Comparison of ENCODE assay signal across 10 mouse cellular contexts in genomic region chr7:57538565-57538964, GRCm38 (mm10). TPM values are rescaled to one million over a fixed set of nuclear protein-coding genes. Genes with fewer than 3 reads are reported as not detected.
A peak's percentile ranks its signal among the peaks of the same experiment; 100 is the strongest.
DNase-seq lines count a peak whose midpoint lies in the region; ATAC-seq and TF ChIP-seq lines count a peak whose summit lies in the region.
"Had no signal": no experiment of that assay in that cellular context is flagged by ENCODE, and none has a peak within 500 bp of the region (broad histone marks: within the 10 kb centered on the region; RNA-seq: fewer than 3 reads in every experiment).

No protein-coding gene starts in this region.

- no peak for TF ChIP-seq EP300 in heart, adult 2 months (IDR thresholded peaks at IDR 0.05; ENCODE audit: insufficient read depth, low read depth, low read length)

- H3K9me3 ChIP-seq in forebrain, embryonic 15.5 days, result no peaks in the 10 kb centered on the region
- no peaks in the 10 kb centered on the region for H3K9me3 ChIP-seq in intestine, embryonic 15.5 days
- H3K9me3 ChIP-seq: stomach, embryonic 15.5 days had no signal

- H3K9ac ChIP-seq in heart, adult 2 months (ENCODE audit: low read depth, low read length), result no peak overlapping the region
- no peak overlapping the region for H3K9ac ChIP-seq in forebrain, embryonic 15.5 days (replicated peaks)
- H3K9ac ChIP-seq in intestine, embryonic 15.5 days, result no peak overlapping the region
- H3K9ac ChIP-seq: stomach, embryonic 15.5 days had no signal

- no peaks in the 10 kb centered on the region for H3K4me1 ChIP-seq in heart, adult 2 months (ENCODE audit: control insufficient read depth, insufficient read depth, low read length)
- H3K4me1 ChIP-seq in thymus, adult 2 months (replicated peaks; ENCODE audit: control insufficient read depth, insufficient read depth, low read length), result no peaks in the 10 kb centered on the region
- no peaks in the 10 kb centered on the region for H3K4me1 ChIP-seq in forebrain, embryonic 15.5 days
- no peaks in the 10 kb centered on the region for H3K4me1 ChIP-seq in intestine, embryonic 15.5 days (replicated peaks)
- H3K4me1 ChIP-seq: stomach, embryonic 15.5 days had no signal

- intact Hi-C loops in heart, adult 2 months (cut with DNase I), result no loop called here

- no peaks in the 10 kb centered on the region for H3K79me2 ChIP-seq in heart, adult 2 months (replicated peaks; ENCODE audit: control insufficient read depth, insufficient read depth, low read length)

- no peak for DNase-seq in heart, adult 2 months
- DNase-seq in heart, adult 11 months, result no peak
- no peak for DNase-seq in thymus, adult 2 months
- DNase-seq in thymus, postnatal 25 days, result no peak
- no peak for DNase-seq in right cerebral cortex, adult 2 months (ENCODE audit: low spot score in 2 of 2)

- H3K4me3 ChIP-seq in heart, adult 2 months, result no peak overlapping the region
- H3K4me3 ChIP-seq in thymus, adult 2 months (ENCODE audit: control insufficient read depth, insufficient read depth, low read length), result no peak overlapping the region
- H3K4me3 ChIP-seq in forebrain, embryonic 15.5 days, result no peak overlapping the region
- no peak overlapping the region for H3K4me3 ChIP-seq in intestine, embryonic 15.5 days (replicated peaks)
- H3K4me3 ChIP-seq: stomach, embryonic 15.5 days had no signal

- WGBS in heart, adult 2 months, result 23% methylated on average over 7 of the region's 7 CpGs
- 26% methylated on average over 7 of the region's 7 CpGs for WGBS in thymus, adult 2 months
- 24% methylated on average over 7 of the region's 7 CpGs for WGBS in forebrain, embryonic 15.5 days
- 23% methylated on average over 7 of the region's 7 CpGs for WGBS in intestine, embryonic 15.5 days

- H3K27ac ChIP-seq in heart, adult 2 months, result no peak overlapping the region
- H3K27ac ChIP-seq in thymus, adult 2 months (ENCODE audit: control insufficient read depth, insufficient read depth, low read length), result no peak overlapping the region
- H3K27ac ChIP-seq in forebrain, embryonic 15.5 days (replicated peaks), result no peak overlapping the region
- H3K27ac ChIP-seq in intestine, embryonic 15.5 days, result no peak overlapping the region
- H3K27ac ChIP-seq: stomach, embryonic 15.5 days had no signal

- TF ChIP-seq POLR2A in heart, adult 2 months (IDR thresholded peaks at IDR 0.05; ENCODE audit: insufficient read depth, low read depth, low read length), result no peak
- no peak for TF ChIP-seq POLR2A in thymus, adult 2 months (IDR thresholded peaks at IDR 0.05; ENCODE audit: control insufficient read depth, extremely low read depth, insufficient read depth, low read length, poor library complexity)

- no peak overlapping the region for H3K4me2 ChIP-seq in forebrain, embryonic 15.5 days (replicated peaks)
- no peak overlapping the region for H3K4me2 ChIP-seq in intestine, embryonic 15.5 days (replicated peaks)
- H3K4me2 ChIP-seq: stomach, embryonic 15.5 days had no signal

- H3K36me3 ChIP-seq in heart, adult 2 months (ENCODE audit: control insufficient read depth, insufficient read depth, low read length), result no peaks in the 10 kb centered on the region
- H3K36me3 ChIP-seq in thymus, adult 2 months (ENCODE audit: control insufficient read depth, insufficient read depth, low read length), result no peaks in the 10 kb centered on the region
- H3K36me3 ChIP-seq in forebrain, embryonic 15.5 days, result no peaks in the 10 kb centered on the region
- H3K36me3 ChIP-seq in intestine, embryonic 15.5 days, result no peaks in the 10 kb centered on the region
- H3K36me3 ChIP-seq: stomach, embryonic 15.5 days had no signal

- TF ChIP-seq CTCF in heart, adult 2 months (IDR thresholded peaks at IDR 0.05), result peak; percentile 55
- peak; percentile 30; the same call in 1 of the 2 replicates for TF ChIP-seq CTCF in thymus, adult 2 months (IDR thresholded peaks at IDR 0.05; ENCODE audit: borderline replicate concordance, control insufficient read depth, extremely low read depth, insufficient read depth, low read length, poor library complexity)

- 0 out of 2 replicates have a peak, but pooled peaks have one; percentile 8 for ATAC-seq in forebrain, embryonic 15.5 days (replicated peaks)
- no peak for ATAC-seq in activated CD4-positive, CD25-positive, alpha-beta regulatory T cell, adult 4 months
- ATAC-seq in intestine, embryonic 15.5 days, result no peak

- no peaks in the 10 kb centered on the region for H3K27me3 ChIP-seq in heart, adult 2 months (ENCODE audit: control insufficient read depth, insufficient read depth, low read length)
- no peaks in the 10 kb centered on the region for H3K27me3 ChIP-seq in thymus, adult 2 months (ENCODE audit: control insufficient read depth, insufficient read depth, low read length)
- H3K27me3 ChIP-seq in forebrain, embryonic 15.5 days, result no peaks in the 10 kb centered on the region
- H3K27me3 ChIP-seq in intestine, embryonic 15.5 days (replicated peaks), result no peaks in the 10 kb centered on the region
- H3K27me3 ChIP-seq: stomach, embryonic 15.5 days had no signal

RNA-seq across cellular contexts. Expression of gene Gabra5, which starts 28.7 kb away (rescaled TPM):
- total RNA-seq in heart, adult 2 months (2021), result not detected
- not detected in 2 replicates for polyA plus RNA-seq in heart, adult 2 months (2012; rRNA removed)
- polyA plus RNA-seq in thymus, adult 2 months (2012; rRNA removed), result 0.08 TPM in 1 of 2 replicates, not detected in the other
- 23.1 and 29.5 TPM in 2 replicates for polyA plus RNA-seq in forebrain, embryonic 15.5 days (2015; fragmentation: Nextera tagmentation; extraction: Ambion mirVana)
- polyA plus RNA-seq in activated CD4-positive, CD25-positive, alpha-beta regulatory T cell, adult 4 months (2017; shearing (Covaris generic)), result not detected
- polyA plus RNA-seq in intestine, embryonic 15.5 days (2015; fragmentation: Nextera tagmentation; extraction: Ambion mirVana), result 0.29 and 0.38 TPM in 2 replicates
- polyA plus RNA-seq: liver, embryonic 16.5 days had no signal

Comparison
In these comparisons a context has a peak if more than half of its experiments do, and no peak if none do; other contexts are left out.
1. RNA of gene Gabra5, which starts 28.7 kb away (polyA plus RNA-seq): 23.1 to 29.5 TPM in forebrain, embryonic 15.5 days; 0.29 to 0.38 TPM in intestine, embryonic 15.5 days, 0.08 TPM in thymus, adult 2 months, not detected in heart, adult 2 months and not detected in activated CD4-positive, CD25-positive, alpha-beta regulatory T cell, adult 4 months; every median in the first group is over 10 times any median in the second.